Mouse (Mus musculus) testis, adult 2 months (tissue): Measurements from ENCODE around the gene Elp5.

Source experiments
- CTCF ChIP-seq: fragments of 200-500 bp; IDR thresholded peaks from 2 replicates; pipeline ENCODE4 v1.5.1; 2012; ENCODE audit warnings: low read depth, mild to moderate bottlenecking, inconsistent platforms, low read length, moderate library complexity; ENCODE audit not compliant: control insufficient read depth, insufficient read depth, insufficient replicate concordance
- POLR2A ChIP-seq: fragments of 200-500 bp; IDR thresholded peaks from 2 replicates; pipeline ENCODE4 v1.6.1; 2012; ENCODE audit warnings: low read depth, mild to moderate bottlenecking, inconsistent platforms, low read length, moderate library complexity; ENCODE audit not compliant: control insufficient read depth

GRCm38 (mm10) chr11:69947337-69948065 is 34.8 kb downstream of the Elp5 start:
- no peak for TF ChIP-seq POLR2A
- no peak for TF ChIP-seq CTCF
